Mouse (Mus musculus): ENCODE data around the gene Gamt.
"Not testable (repeated sequence)": the region's sequence is repeated elsewhere in the genome, so short reads cannot be mapped to it uniquely, and the experiment has no call there.

Gene Gamt

DNA sequence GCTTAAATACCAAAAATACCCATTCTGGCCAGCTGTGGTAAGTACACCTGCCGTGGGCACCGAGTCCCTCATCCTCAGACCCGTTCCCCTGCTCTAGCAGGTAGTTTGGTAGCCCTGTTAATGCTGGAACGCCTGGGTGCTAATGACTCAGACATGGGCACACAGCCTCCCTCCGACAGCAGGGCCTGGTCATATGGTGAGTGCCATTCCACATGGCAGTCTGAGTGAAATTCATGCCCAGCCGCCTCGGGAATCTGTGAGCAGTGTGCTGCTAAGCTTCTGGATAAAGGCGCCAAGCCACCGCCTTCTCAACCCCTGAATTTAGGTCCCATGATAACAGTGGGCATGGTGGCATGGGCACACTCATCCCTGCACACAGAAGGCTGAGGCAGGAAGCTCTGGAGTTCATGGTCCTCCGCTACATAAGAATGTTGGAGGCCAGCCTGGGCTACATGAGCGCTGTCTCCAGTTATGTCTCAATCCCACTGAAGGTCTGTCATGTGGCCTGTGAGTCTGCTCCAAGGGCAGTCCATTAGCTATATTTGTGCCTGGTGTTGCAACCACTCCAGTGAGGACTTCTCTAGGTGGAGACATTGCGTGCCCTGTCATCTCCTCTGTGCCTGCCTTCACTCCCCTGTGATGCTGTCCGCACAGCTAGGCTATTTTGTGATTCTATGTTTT, 24.5 kb downstream of the Gamt start:
- DNase-seq (ENCODE audit: extremely low spot score, low spot score): no peak

DNA sequence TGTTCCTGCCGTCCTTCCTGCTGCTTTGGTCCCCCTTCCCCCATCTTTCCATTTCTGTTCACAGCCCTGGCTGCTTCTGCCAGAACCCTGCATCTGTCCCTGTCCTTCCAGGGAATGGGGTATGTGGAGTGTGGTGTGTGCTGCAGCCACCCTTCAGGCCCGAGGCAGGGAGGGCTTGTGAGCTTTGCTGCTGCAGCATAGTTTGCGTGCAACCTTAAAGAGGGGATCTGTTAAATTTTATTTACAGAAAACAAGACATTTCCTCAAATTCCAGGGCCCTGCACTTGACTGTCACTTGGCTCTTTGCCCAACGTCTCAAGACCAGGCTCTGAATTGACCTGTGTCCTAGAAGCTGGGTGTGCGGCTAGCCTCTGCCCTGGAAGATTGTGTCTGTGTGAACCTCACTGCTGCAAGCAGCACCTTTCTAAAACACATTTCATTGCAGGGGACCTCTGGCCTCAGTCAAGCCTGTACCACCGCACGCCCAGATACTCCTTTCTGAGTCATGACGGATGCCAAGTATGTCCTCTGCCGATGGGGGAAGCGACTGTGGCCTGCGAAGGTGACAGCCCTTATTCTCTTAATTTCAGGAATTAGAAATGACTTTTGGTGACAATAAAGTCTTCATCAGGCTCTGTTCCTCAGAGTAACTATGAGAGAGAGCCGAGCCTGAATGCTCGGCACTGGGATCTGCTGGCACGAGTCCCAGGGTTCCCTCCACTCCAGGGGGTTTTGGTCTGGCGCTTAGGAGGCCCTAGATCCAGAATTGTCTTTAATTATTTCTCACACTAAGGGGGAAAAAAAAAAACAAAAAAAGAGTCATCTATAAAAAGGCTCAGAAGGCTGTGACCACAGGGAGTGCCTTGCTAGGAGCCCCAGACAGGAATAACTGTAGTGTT, 32.7 kb downstream of the Gamt start:
- DNase-seq (ENCODE audit: extremely low spot score, low spot score): no peak

DNA sequence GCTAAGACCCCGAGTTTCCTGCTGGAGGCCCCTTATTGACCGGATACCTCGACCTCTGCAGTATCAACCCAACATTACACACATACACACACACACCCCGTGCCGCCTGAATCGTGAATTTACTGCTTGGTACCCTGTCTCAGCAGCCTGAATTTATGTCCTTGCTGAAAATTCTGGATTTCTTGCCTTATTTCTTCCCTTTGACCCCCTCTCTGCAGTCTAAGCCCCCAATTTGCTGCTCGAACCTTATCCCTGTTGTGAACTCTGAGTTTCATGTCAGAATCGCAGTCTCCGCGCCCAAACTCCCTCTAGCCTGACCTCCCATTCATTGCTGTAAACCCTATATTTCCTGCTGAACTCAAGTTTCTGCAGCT, 33.7 kb downstream of the Gamt start:
- no peak for DNase-seq (ENCODE audit: extremely low spot score, low spot score)

DNA sequence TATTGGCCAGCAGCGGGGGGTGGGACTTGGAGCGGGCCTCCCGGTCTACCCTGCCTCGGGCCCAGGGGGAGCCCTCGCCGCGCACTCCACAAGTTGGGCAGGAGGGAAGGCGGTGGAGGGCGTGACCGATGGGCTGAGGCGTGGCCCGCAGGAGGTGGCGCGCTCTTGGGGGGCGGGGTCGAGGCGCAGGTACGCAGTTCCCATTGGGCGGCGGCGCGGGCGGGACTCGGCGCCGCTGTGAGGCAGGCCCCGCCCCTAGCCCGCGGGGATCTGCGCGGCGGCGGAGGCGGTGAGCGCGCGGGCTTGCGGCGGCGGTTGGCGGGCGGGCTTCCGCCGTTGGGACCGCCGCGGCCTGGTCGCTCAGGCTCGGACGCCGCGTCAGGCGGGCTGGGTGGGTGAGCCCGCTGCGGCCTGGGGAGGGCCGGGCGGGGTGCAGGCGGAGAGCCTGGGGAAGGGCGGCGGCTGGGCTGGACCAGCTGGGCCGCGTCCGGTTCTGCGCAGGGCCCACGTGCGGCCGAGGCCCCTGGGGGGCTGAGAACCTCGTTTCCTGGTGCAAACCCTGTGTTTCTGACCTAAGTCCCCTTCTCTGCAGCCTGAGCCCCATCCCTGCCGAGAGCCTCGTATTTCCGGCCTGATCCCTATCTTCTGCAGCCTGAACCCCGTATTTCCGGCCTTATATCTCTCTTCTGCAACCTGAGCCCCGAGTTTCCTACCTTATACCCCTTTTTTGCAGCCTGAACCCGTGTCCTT, 34.2 kb downstream of the Gamt start, which contains the start of gene Mum1:
Gene Mum1, plus strand, starts transcription at position 19 of the 750 bp plus-strand sequence.
- peak; percentile 98 for DNase-seq (ENCODE audit: extremely low spot score, low spot score)

DNA sequence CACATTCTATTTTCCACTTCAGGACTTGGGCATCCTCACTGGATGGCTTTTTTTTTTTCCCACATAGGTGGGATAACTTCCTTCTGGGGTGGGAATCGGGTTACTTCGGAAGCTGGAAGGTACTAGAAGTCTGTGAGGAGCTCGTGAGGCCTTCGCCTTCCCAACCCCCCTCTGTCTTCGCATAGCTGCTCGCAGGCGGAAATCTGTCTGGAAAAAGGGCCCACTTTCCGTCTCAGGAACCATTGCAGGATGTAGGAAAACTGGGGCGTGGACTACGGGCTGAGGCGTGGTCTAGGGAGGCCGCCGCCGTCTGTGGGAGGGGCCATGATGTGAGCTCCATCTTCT, 34.8 kb downstream of the Gamt start:
- no peak for DNase-seq (ENCODE audit: extremely low spot score, low spot score)

DNA sequence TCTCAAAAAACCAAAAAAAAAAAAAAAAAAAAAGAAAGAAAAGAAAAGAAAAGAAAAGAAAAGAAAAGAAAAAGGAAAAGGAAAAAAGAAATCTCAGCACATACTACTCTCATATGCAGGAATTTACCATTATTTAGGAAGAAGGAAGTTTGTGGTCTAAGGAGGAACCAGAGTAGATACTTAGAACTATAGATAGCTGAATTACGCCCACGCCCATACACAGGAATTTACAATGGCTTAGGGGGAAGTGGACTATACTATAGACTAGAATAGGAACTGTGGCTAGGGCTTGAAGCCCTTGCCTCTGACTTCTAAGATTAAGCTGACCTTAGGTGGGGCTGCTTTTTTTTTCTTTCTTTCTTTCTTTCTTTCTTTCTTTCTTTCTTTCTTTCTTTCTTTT, 37.7 kb downstream of the Gamt start:
- DNase-seq (ENCODE audit: extremely low spot score, low spot score): not testable (repeated sequence)

DNA sequence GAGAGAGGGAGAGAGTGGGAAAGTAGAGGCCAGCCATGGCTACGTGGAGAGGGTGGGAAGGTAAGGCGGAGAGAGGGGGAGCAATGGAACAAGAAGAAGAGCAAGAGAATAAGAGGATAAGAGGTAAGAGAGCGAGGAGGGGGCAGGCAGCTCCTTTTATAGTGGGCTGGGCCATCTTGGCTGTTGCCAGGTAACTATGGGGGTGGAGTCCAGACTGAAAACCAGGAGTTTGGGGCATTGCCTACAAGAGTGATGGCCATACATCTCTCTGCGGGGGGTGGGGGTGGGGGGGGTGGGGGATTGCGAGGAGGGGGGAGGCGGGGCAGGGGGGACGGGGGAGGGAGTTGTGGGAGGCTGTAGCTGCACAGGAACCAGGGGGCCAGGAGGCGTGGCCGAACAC, 40.1 kb downstream of the Gamt start:
- DNase-seq (ENCODE audit: extremely low spot score, low spot score): no peak

DNA sequence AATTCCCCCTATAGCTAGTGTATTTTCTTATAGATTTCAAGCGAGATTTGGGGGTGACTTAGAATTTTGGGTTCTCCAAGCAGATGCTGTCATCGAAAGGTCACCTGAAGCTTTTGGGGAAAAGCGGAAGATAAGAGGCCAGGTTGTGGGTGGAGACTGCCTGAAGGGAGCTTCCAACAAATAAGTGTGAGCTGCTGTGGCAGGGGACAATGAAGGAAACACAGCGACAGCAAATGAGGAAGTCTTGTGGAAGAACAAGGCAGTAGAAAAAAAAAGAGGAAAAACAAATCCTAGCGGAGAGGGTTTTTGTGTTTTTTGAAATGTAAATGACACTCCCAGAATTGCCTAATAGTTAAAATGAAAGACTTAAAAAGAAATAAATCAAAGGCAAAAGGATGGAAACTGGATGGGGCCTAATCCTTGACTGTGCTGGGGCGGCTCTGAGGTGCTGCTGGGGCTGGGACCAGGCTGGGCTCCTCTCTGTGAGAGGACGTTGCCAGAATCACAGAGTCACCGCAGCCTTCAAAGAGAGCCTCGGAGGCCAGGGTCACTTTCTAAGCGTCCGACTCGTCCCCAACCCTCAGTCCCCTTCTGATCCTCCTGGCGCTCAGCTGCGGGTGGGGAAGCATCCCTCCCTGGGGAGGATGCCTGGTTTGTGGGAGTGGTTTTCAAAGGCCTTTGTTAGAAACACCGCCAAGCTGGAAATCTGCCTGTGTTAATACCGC, 45.6 kb downstream of the Gamt start:
- DNase-seq (ENCODE audit: extremely low spot score, low spot score): no peak

DNA sequence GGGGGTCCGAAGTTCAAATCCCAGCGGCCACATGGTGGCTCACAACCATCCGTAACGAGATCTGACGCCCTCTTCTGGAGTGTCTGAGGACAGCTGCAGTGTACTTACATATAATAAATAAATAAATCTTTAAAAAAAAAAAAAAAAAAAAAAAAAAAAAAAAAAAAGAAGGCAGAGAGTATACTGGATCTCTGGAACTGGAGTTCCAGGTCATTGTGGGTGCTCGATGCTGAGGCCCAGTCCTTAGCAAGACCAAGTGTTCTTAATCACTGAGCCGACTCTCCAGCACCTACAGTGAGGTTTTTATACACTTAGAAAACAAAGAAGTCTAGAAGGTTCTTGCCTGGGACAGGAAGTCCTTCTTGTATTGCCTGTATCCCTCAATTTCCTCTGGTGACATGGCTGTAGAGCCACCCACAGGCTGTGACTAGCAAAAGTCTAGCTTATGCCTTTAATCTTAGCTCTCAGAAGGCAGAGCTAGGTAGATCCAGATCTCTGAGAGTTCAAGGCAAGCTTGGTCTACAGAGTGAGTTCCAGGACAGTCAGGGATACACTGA, 49.2 kb downstream of the Gamt start:
- not testable (repeated sequence) for DNase-seq (ENCODE audit: extremely low spot score, low spot score)

DNA sequence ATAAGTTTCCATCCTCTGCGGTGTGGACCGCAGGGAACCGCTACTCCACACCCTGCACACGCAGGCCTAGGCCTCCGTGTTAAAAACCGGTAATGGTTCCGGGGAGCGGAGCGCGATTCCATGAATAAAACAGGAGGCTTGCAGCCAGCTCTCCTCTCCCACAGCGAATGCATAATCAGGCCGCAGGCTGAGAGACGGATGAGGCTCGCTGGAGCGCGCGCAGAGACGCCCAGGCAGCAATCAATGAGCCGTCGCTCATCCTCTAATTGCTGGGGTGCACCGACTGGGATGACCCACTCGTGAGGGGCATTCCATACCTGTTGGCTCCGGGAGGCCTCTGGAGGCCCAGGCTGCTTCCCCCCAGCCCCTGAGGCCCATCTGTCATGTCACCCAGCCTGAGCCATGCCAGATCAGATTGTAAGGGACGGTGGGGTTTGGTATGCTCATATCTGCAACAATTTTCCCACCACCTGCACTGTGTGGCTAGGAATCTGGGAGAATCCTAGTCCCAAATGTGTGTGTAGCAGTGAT, 51.9 kb downstream of the Gamt start:
- DNase-seq (ENCODE audit: extremely low spot score, low spot score): no peak

DNA sequence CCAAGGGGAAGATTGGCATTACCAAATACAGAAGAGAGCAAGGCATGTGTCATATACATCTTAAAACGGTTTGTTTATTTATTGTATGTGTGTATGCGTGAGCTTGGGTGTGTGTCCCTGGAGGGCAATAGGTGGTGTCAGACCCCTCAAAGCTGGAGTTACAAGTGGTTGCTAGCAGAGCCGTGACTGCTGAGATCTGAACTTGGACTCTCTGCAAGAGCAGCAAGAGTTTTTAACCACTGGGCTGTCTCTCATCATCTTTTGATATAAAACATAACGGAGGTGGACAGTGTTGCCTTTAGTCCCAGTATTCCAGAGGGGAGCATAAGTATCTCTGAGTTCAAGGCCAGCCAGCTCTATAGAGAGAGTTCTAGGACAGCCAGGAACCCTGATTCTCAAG, 52.6 kb downstream of the Gamt start:
- no peak for DNase-seq (ENCODE audit: extremely low spot score, low spot score)

Data from neural tube, embryonic 10.5 days (tissue).